Mouse (Mus musculus) gastrocnemius, postnatal 14 days (tissue): ENCODE results near the gene Ap2a2. TPM values are rescaled to one million over a fixed set of nuclear protein-coding genes. Genes with fewer than 3 reads are reported as not detected.

Experiments used
- DNase-seq: peaks from one replicate; pipeline ENCODE4 v3.0.0; 2021; ENCODE audit warnings: mixed read lengths
- intact Hi-C: fragments of 180-260 bp; cut with DNase I; formaldehyde crosslinking; loops from one replicate; pipeline ENCODE4 v1.15.1; 2025; ENCODE audit warnings: low total_unique reads
- long read RNA-seq, 2 experiments: library from polyadenylated mRNA; stranded (forward); transcript quantifications; one replicate each; pipeline ENCODE4 v2.0.0; 2021
- total RNA-seq, 2 experiments: library from RNA; stranded (reverse); gene quantifications; 2 replicates each; pipeline ENCODE4 v1.2.3; 2021

Ap2a2 gene
- 10 to 100 TPM; 37.2 to 41.6 TPM for total RNA-seq
- long read RNA-seq, experiment 1, full-length matches to known transcripts, result 48 of 81 reads
- long read RNA-seq, experiment 1, partial matches to known transcripts, result 10 of 81 reads
- long read RNA-seq, experiment 1, other reads (novel, unspliced or antisense), result 23 of 81 reads
- long read RNA-seq, experiment 2, full-length matches to known transcripts, result 68 of 106 reads
- long read RNA-seq, experiment 2, partial matches to known transcripts, result 9 of 106 reads
- long read RNA-seq, experiment 2, other reads (novel, unspliced or antisense), result 29 of 106 reads

DNA sequence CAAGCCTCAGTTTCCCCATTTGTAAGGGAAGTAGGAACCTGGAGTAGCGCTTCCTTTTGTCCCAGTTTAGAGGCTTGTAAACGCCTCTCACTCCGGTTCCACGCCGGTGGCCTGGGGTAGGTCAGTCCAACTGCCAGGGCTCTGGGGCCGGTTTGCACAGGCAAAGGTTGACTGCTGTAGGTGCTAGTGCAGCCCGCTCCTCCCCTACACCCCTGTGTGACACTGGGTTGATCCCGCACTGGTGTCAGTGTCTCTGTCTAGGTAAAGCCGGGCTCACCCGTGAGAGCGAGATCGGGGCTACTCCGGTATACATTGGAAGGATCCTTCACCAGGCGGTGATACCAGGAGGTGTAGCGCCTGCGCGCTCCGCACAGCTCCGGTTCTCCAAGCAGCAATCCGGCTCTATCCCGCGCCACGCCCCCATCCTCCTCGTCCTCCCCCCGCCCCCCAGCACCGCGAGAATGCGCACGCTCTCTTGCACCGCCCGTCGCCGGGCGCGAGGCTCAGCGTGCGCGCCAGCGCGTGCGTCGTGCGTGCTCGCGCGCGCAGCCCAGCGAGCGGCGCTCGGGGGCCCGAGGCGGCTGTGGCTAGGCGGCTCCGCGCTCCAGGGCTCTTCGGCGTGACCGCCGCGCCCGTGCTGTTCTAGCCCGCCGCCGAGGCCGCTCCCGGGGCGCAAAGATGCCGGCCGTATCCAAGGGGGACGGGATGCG lies at the start of gene Ap2a2:
Ap2a2 (plus strand) TSS at position 492 of the 710 bp plus-strand sequence.
- intact Hi-C loops, result no loop called here
- DNase-seq, result peak; percentile 94

DNA sequence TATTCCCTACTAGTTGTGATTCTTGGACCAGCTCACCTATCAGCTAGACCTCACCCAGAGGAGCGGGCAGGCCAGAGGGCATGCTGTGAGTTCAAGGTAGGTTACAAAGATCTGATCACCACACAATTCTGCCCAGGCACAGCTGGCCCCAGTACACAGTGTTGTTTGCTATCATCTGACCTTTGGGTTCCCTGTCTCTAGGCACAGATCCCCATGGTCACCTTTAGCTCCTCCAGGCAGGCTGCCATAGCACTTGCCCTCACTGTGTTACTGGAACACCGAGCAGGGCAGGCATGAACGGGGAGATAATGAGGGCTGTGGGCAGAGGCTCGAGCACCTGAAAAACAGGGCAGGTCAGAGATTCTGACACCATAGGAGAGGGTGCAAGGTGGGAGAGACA lies 44.3 kb upstream of the Ap2a2 start:
- intact Hi-C loops, result no loop called here
- no peak for DNase-seq

GRCm38 (mm10) chr7:141518296-141518695 lies 43.7 kb upstream of the Ap2a2 start:
- intact Hi-C loops, result no loop called here

GRCm38 (mm10) chr7:141518926-141519325 lies 43.0 kb upstream of the Ap2a2 start:
- no peak for DNase-seq
- intact Hi-C loops, result no loop called here

More at GRCm38 (mm10) chr7:141518296-141518695, 43.7 kb upstream of the Ap2a2 start:
- DNase-seq, result no peak

GRCm38 (mm10) chr7:141519795-141520194 lies 42.2 kb upstream of the Ap2a2 start:
- DNase-seq, result no peak
- intact Hi-C loops, result loop anchor here (10.0 kb wide), 1 partner anchor 115 kb away; no protein-coding TSS in a partner anchor

DNA sequence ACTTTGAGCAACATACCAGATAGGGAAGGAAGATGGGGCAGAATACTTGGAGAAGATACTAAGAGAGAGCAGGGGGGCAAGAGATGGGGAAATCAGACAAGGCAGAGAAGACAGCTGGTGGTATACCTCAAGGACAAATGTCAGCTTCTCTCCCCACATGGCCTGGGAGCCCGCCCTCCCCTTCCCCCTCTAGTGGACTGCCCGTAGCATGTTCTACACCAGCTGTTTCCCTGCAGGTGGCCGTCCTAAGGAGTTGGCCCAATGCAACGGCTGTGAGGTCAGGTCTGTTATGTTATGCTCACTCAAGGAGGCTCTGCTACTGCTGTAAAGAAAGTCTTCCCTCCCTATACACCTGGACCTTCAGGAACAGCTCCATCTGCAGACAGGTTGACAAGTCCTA lies 39.0 kb upstream of the Ap2a2 start:
- DNase-seq, result no peak
- intact Hi-C loops, result loop anchor here (10.0 kb wide), 1 partner anchor 118 kb away; no protein-coding TSS in a partner anchor

GRCm38 (mm10) chr7:141524271-141524670 lies 37.7 kb upstream of the Ap2a2 start:
- intact Hi-C loops, result loop anchor here (2.0 to 10.0 kb wide), 2 partner anchors 39 to 119 kb away; no protein-coding TSS in a partner anchor
- DNase-seq, result no peak

- peak; percentile 76 for DNase-seq
- intact Hi-C loops, result loop anchor here (2.0 to 10.0 kb wide), 2 partner anchors 40 to 120 kb away; no protein-coding TSS in a partner anchor
Measured at GRCm38 (mm10) chr7:141524760-141525579, 37.0 kb upstream of the Ap2a2 start.

DNA sequence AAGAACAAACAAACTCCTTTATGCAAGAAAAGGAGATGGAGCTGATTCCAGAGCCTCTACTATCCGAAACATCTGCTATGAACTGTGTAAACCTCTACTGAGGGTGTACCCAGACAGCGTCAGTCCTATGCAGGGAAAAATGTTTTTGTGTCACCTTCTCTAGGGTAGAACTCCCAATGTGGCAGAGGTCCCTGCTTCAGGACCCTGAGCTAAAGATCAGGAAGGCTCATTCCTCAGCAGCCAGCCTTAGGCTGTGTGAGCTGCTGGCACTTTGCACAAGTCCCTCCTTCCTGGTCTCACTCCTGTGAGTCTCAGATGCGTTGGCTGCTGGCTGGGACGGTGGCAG lies 36.4 kb upstream of the Ap2a2 start:
- DNase-seq, result no peak
- intact Hi-C loops, result loop anchor here (2.0 to 10.0 kb wide), 2 partner anchors 41 to 121 kb away; no protein-coding TSS in a partner anchor

- intact Hi-C loops, result no loop called here
- no peak for DNase-seq
Measured at GRCm38 (mm10) chr7:141535570-141535969, 26.4 kb upstream of the Ap2a2 start.

GRCm38 (mm10) chr7:141538852-141539555 lies 23.0 kb upstream of the Ap2a2 start:
- DNase-seq, result no peak
- intact Hi-C loops, result no loop called here

DNA sequence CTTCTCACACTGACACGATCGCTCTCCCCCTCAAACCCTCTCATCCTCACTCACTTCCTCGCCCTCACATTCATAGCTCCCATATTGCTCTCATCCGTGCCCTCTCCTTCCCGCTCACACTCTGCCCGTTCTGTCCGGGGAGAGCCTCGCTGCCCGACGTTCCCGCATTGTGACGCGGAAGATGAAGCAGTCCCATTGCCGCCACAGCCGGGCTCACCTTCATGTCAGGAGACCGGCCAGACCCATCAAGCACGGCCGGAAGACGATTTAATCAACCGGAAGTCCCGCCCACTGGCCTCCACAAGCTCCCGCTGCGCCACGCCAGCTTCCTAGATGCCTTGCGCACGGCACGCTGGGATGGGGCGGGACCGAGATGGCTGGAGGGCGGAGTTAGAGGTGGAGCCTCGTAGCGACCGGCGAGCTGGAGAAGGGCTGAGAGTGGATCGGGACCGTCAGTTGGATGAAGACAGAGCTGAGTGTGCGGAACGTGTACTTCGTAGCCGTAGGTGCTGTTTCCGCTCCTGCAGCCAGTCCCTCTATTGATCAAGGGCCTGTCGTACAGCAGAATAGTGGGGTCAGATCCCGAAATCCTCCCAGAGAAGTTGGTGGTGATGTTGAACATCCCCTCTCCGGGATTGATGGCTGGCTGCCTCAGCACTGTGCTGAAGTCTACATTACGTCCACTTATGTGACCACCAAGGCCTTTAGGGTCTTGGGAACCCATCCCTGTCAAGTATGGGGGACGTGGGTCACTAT lies 22.2 kb upstream of the Ap2a2 start, which contains the start of gene Chid1:
Chid1 (minus strand) TSS at position 302 of the 756 bp plus-strand sequence.
- peak; percentile 99 for DNase-seq
- intact Hi-C loops, result no loop called here

GRCm38 (mm10) chr7:141540312-141541081 lies 21.5 kb upstream of the Ap2a2 start:
- peak; percentile 80 for DNase-seq
- intact Hi-C loops, result no loop called here

GRCm38 (mm10) chr7:141541681-141542080 lies 20.3 kb upstream of the Ap2a2 start:
- no peak for DNase-seq
- intact Hi-C loops, result no loop called here

GRCm38 (mm10) chr7:141542588-141542987 lies 19.4 kb upstream of the Ap2a2 start:
- intact Hi-C loops, result no loop called here
- no peak for DNase-seq

DNA sequence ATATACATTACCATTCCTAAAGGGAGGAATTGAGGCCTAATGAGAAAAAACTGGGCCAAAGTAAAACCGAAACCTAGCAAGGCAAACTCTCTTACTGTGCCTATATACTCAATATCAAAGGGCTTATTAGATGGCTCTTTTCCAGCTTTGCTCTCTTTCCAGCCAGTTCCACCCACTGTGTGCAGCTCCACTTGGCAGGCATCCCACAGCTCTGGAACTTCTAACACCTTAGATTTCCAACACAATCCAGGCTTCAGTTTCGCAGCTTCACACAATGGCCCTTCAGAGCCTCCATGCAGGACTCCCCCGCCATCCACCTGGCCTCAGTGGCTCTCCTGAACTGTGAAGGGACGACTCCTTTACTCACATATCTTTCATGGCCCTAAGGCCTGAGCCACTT lies 17.3 kb upstream of the Ap2a2 start:
- intact Hi-C loops, result no loop called here
- no peak for DNase-seq

- intact Hi-C loops, result no loop called here
- DNase-seq, result no peak
Measured at GRCm38 (mm10) chr7:141549432-141550061, 12.4 kb upstream of the Ap2a2 start.
